Mouse (Mus musculus): ENCODE data around the gene Sept11.

Sept11 gene

GRCm38 (mm10) chr5:93095301-93095700 is 2.1 kb downstream of the Sept11 start:
- DNase-seq: no peak

- DNase-seq: peak in 1 of 2 experiments; percentile 30
These were observed 4.1 kb downstream of the Sept11 start for GRCm38 (mm10) chr5:93097204-93097906.

- DNase-seq: no peak
These were observed 5.0 kb downstream of the Sept11 start for GRCm38 (mm10) chr5:93098219-93098618.

- no peak for DNase-seq
These were observed 5.6 kb downstream of the Sept11 start for GRCm38 (mm10) chr5:93098811-93099210.

- no peak for DNase-seq
These were observed 7.7 kb downstream of the Sept11 start for GRCm38 (mm10) chr5:93100906-93101305.

- DNase-seq: no peak
These were observed 8.1 kb downstream of the Sept11 start for GRCm38 (mm10) chr5:93101371-93101791.

GRCm38 (mm10) chr5:93103603-93104002 is 10.4 kb downstream of the Sept11 start:
- no peak for DNase-seq

GRCm38 (mm10) chr5:93104987-93105823 is 12.0 kb downstream of the Sept11 start:
- no peak for DNase-seq

- DNase-seq: no peak
These were observed 12.8 kb downstream of the Sept11 start for GRCm38 (mm10) chr5:93106048-93106447.

GRCm38 (mm10) chr5:93108703-93109102 is 15.5 kb downstream of the Sept11 start:
- no peak for DNase-seq

- DNase-seq: no peak
These were observed 16.3 kb downstream of the Sept11 start for GRCm38 (mm10) chr5:93109555-93109954.

GRCm38 (mm10) chr5:93112290-93112689 is 19.1 kb downstream of the Sept11 start:
- DNase-seq: no peak

GRCm38 (mm10) chr5:93113517-93113916 is 20.3 kb downstream of the Sept11 start:
- DNase-seq: no peak

GRCm38 (mm10) chr5:93114515-93114914 is 21.3 kb downstream of the Sept11 start:
- DNase-seq: peak in 1 of 2 experiments; percentile 27

GRCm38 (mm10) chr5:93115059-93115458 is 21.8 kb downstream of the Sept11 start:
- DNase-seq: no peak

- DNase-seq: no peak
These were observed 22.6 kb downstream of the Sept11 start for GRCm38 (mm10) chr5:93115854-93116253.

- DNase-seq: no peak
These were observed 24.4 kb downstream of the Sept11 start for GRCm38 (mm10) chr5:93117648-93118047.

GRCm38 (mm10) chr5:93121660-93122059 is 28.4 kb downstream of the Sept11 start:
- DNase-seq: no peak

GRCm38 (mm10) chr5:93124031-93124826 is 31.0 kb downstream of the Sept11 start:
- no peak for DNase-seq

GRCm38 (mm10) chr5:93125325-93125724 is 32.1 kb downstream of the Sept11 start:
- DNase-seq: no peak

- no peak for DNase-seq
These were observed 33.1 kb downstream of the Sept11 start for GRCm38 (mm10) chr5:93126222-93126929.

- no peak for DNase-seq
These were observed 33.8 kb downstream of the Sept11 start for GRCm38 (mm10) chr5:93126930-93127562.
